Mouse (Mus musculus) stomach, embryonic 15.5 days (tissue): ENCODE data around the gene Knstrn. TPM values are rescaled to one million over a fixed set of nuclear protein-coding genes. Genes with fewer than 3 reads are reported as not detected.

ENCODE experiments used
- ATAC-seq: fragments of 200-750 bp; cut with Nextera tagmentation; 2 replicates; pipeline ENCODE4 v1.8.0; 2017; ENCODE audit warnings: low read depth, moderate number of reproducible peaks, moderate TSS enrichment; ENCODE audit not compliant: insufficient read depth, low FRiP score
- H3K27ac ChIP-seq: fragments of 300-500 bp; sonication (generic); 2 replicates; pipeline ENCODE4 v1.5.1; 2015; ENCODE audit warnings: mild to moderate bottlenecking, inconsistent platforms
- H3K27me3 ChIP-seq: fragments of 300-500 bp; sonication (generic); replicated peaks from 2 replicates; pipeline ENCODE4 v1.6.1; 2015; ENCODE audit warnings: inconsistent platforms
- H3K36me3 ChIP-seq: fragments of 300-500 bp; sonication (generic); 2 replicates; pipeline ENCODE4 v1.6.1; 2015; ENCODE audit warnings: inconsistent platforms
- H3K4me1 ChIP-seq: fragments of 300-500 bp; sonication (generic); 2 replicates; pipeline ENCODE4 v1.6.1; 2015; ENCODE audit warnings: inconsistent platforms
- H3K4me2 ChIP-seq: fragments of 300-500 bp; sonication (generic); 2 replicates; pipeline ENCODE4 v1.6.1; 2015; ENCODE audit warnings: mild to moderate bottlenecking, inconsistent platforms
- H3K4me3 ChIP-seq: fragments of 300-500 bp; sonication (generic); replicated peaks from 2 replicates; pipeline ENCODE4 v1.5.1; 2015; ENCODE audit warnings: inconsistent platforms
- H3K9ac ChIP-seq: fragments of 300-500 bp; sonication (generic); 2 replicates; pipeline ENCODE4 v1.6.1; 2015; ENCODE audit warnings: inconsistent platforms
- H3K9me3 ChIP-seq: fragments of 300-500 bp; sonication (generic); 2 replicates; pipeline ENCODE4 v1.6.1; 2016; ENCODE audit warnings: inconsistent platforms
- WGBS: fragments of 180-500 bp; shearing (Covaris S2); methylation state at CpG from one replicate; pipeline ENCODE4 v1.1.7; 2015; 5-methylcytosine and 5-hydroxymethylcytosine counted together
- polyA plus RNA-seq: library from polyadenylated mRNA; unstranded; fragments of >200 nt; fragmentation: Nextera tagmentation; extraction: Ambion mirVana; gene quantifications from 2 replicates; pipeline ENCODE4 v1.2.1, GENCODE M21; 2015

Knstrn gene
- 88.1 and 91.5 TPM in 2 replicates for polyA plus RNA-seq

DNA sequence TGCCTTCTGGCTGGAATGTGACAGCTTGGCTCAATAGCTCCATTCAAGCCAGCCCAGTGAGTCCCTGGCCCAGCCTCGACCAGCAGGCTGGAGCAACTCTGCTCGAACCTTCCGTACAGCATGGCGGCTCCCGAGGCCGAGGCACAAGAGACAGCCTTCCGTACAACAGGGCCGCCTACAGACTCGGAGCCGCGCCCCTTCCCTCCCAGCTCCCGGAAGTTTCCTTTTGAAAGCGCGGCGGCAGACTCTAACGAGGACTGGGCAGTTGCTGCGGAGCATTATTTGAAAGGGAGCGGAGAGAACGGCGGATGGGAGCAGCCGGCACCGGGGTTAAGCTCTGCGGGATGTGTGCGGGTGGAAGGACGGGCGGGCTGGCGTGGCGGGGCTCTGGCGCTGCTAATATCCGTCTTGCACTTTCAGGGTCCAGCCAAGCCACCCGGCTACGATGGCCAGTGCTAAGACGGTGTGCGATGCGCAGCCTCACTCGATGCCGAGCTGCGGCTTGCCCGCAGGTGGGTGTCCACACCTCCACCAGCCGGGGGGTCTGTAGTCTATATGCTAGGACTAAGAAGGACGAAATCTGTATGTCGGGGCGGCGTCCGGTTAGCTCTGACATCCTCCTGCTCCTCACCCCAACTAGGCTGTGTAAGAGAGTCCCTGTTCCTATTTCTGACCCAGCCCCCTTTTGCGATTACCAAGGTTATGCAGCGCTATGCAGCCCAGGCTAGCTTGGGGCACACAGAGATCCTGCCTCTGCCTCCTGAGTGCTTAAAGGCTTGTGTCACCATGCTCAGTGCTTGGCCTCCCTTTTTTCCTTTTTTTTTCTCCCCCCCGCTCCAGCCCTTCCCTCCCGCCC, at the start of gene Knstrn:
TSS of gene Knstrn (plus strand) at position 23 of the 856 bp plus-strand sequence.
- Histone ChIP-seq H3K9ac (peak within 1 kb of the TSS; percentile 66), H3K9me3 (no peaks in the 10 kb centered on the region), H3K36me3 (peaks cover 14% of the 10 kb centered on the region; the same call in 1 of the 2 replicates), H3K4me3 (peak within 1 kb of the TSS; percentile 78), H3K4me2 (peak within 1 kb of the TSS; percentile 92), H3K27ac (peak within 1 kb of the TSS; percentile 74), H3K27me3 (no peaks in the 10 kb centered on the region), H3K4me1 (peaks cover 10% of the 10 kb centered on the region; the same call in 1 of the 2 replicates)
- under 1% methylated on average over 49 of the region's 49 CpGs for WGBS
- peak; percentile 97 for ATAC-seq

DNA sequence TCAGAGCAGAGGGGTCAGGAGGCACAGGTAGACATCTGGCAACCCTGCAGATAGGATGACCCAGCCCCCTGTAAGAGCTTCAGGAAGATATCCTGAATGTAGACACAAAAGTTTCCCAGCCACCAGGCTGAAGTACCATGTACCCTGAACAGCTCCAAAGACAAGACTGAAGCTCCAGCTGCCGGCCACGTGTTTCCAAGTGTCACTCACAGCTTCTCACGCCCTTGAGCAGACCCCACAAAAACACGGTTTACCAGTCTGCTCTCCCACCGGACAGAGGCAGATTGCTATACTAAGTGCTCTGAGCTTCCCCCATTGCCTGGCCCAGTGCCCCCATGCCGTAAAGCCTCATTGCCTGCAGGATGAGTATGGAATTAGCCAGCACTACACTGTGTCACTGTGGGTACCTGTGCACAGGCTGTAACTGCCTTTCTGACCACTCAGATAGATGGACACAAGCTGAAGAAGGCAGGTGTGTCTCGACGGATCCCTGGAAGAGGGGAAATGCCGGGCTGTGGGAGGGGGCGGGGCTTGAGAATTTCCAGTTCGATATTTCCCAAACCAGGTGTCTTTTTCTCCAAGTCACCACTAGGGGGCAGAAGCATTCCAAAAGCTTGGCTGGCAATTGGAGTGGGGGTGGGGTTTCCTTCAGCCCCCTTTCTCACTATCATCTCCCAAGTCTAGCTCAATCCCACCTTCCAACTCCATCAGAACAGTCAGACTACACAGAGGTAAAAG, 49.5 kb upstream of the Knstrn start:
- H3K4me3 ChIP-seq: no peak overlapping the region
- H3K4me2 ChIP-seq: 0 out of 2 replicates have a peak overlapping the region, but pooled peaks have one; percentile 11
- 23% methylated on average over 11 of the region's 11 CpGs for WGBS
- H3K4me1 ChIP-seq: peaks cover 31% of the 10 kb centered on the region
- H3K27me3 ChIP-seq: no peaks in the 10 kb centered on the region
- H3K36me3 ChIP-seq: no peaks in the 10 kb centered on the region
- ATAC-seq: no peak
- H3K9ac ChIP-seq: no peak overlapping the region
- no peaks in the 10 kb centered on the region for H3K9me3 ChIP-seq
- H3K27ac ChIP-seq: 0 out of 2 replicates have a peak overlapping the region, but pooled peaks have one; percentile 42

DNA sequence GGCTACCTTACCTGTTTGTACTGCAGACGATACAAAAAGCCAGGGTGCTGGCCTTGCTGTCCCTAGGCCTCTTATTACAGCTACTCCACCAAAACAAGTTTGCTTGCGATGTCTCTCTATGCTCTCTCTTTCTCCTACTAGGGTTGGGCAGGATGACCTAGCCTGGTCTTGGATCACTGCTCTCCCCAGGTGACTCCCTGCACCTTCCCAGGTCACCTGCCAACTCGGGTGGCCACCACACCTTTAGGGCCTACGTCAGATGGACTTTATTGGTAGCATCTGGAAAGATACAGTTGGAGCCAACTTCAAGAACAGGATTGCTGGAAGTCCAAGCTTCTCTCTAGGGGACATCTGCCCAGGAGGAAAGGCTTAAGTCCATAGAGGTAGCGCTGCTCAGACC, 48.9 kb upstream of the Knstrn start:
- Histone ChIP-seq H3K9me3 (no peaks in the 10 kb centered on the region), H3K4me2 (no peak overlapping the region), H3K9ac (no peak overlapping the region), H3K36me3 (no peaks in the 10 kb centered on the region), H3K4me3 (no peak overlapping the region), H3K27me3 (no peaks in the 10 kb centered on the region), H3K4me1 (peaks cover 31% of the 10 kb centered on the region), H3K27ac (no peak overlapping the region)
- ATAC-seq: no peak
- 87% methylated on average over 5 of the region's 5 CpGs for WGBS

DNA sequence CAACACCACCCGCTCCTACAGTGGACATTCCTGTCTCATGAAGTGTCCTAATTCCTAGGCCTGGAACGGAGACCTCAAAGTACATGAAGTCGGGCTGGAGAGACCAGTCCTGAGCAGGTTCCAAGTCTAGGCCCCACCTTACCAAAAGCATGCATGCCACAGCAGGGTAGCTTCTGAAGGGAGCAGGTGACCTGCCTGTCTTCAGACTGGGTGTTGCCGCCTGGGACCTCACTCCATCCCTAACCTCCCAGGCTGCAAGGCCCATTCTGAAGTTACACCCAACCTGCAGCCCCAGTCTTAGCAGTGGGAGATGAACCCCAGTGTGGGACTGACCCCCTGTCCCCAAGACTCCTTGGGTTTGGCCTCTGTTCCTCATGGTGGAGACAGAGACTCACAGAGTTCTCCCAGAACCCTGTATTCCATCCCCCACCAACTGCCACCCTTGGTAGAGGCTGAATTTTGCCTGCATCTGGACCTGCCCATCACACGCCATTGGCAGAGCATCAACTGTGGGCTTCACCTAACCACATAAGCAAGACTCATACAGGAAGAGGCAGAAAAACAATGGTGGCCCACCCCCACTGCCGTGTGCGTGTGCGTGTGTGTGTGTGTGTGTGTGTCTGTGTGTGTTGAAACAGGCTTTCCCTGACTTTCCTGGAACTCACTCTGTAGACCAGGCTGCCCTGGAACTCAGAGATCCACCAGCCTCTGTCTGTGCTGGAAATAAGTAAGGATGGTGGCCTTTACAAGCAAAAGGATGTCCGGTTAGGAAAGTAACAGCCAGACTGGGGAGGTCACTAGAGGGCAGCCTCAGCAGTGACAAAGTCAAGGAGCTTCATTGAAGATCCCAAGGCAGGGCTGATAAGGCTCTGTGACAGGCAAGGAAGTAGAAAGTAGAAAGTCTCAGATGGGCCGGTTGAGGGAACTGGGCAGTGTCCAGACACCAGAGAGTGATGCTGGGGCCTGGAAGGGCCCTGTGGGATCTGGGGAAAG, 47.5 kb upstream of the Knstrn start:
- WGBS: 71% methylated on average over 10 of the region's 10 CpGs
- Histone ChIP-seq H3K4me1 (peaks cover 26% of the 10 kb centered on the region), H3K4me2 (no peak overlapping the region), H3K4me3 (no peak overlapping the region), H3K9me3 (no peaks in the 10 kb centered on the region), H3K27ac (no peak overlapping the region), H3K9ac (no peak overlapping the region), H3K27me3 (no peaks in the 10 kb centered on the region), H3K36me3 (no peaks in the 10 kb centered on the region)
- no peak for ATAC-seq

DNA sequence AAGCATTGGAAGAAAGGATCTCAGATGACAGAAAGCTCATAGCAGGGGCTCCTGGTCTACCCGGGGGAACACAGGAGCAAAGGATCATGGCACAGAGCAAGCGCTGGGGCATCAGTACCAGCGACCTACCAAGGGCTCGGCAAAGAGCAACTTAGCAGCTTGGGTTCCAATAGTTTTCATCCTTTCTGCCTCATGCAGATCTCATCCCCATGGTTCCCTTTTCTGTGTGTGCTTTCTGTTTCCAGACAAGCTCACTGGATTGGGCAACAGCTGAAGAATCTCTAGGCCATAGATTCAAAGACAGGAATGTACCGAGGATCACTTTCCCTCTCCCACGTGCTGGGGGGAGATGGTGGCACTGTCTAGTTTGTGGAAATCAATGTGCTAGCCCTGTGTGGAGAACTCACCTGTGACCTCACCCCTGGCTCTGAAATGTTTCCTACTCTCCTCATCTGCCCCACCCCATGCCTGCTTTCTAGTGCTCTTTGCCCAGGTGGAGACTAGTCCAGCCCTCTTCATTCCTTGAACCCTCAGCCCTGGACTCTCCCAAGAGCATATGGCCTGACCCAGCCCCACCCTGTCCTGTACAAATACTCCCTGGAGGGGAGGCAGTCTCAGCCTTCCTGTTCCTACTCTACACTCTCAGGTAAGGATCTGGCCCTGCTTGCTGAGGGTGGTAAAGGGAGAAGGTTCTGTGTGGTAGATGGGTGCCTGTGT, 41.5 kb upstream of the Knstrn start, which contains the start of gene Phgr1:
TSS of gene Phgr1 (plus strand) at position 612 of the 717 bp plus-strand sequence.
- Histone ChIP-seq H3K9me3 (no peaks in the 10 kb centered on the region), H3K27me3 (no peaks in the 10 kb centered on the region), H3K9ac (no peak within 1 kb of the TSS), H3K4me3 (no peak within 1 kb of the TSS), H3K36me3 (no peaks in the 10 kb centered on the region), H3K27ac (no peak within 1 kb of the TSS), H3K4me2 (no peak within 1 kb of the TSS), H3K4me1 (peaks cover 13% of the 10 kb centered on the region; the same call in 1 of the 2 replicates)
- 64% methylated on average over 6 of the region's 6 CpGs for WGBS
- ATAC-seq: peak; percentile 85

DNA sequence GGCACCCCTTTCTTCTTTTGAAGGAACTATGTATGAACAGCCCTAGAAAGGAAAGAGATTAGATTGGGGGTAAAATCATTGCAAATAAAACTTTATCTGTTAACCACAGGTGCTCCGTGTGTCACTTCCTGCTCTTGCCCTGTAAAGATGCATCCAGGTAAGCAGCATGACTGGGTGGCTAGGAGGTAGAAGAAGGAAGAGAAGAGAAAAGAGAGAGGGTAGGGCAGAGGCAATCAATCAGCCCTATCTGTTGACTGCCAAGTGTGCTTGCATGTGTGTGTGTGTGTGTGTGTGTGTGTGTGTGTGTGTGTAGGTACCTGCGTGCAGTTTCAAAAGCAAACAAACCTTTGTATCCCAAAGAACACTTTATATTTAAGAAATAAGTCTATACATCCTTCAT, 39.3 kb upstream of the Knstrn start:
- H3K36me3 ChIP-seq: no peaks in the 10 kb centered on the region
- H3K4me3 ChIP-seq: no peak overlapping the region
- ATAC-seq: no peak
- no peaks in the 10 kb centered on the region for H3K27me3 ChIP-seq
- H3K4me2 ChIP-seq: 0 out of 2 replicates have a peak overlapping the region, but pooled peaks have one; percentile 0
- WGBS: 61% methylated on average over 2 of the region's 2 CpGs
- H3K4me1 ChIP-seq: peaks cover 19% of the 10 kb centered on the region
- no peak overlapping the region for H3K9ac ChIP-seq
- no peak overlapping the region for H3K27ac ChIP-seq
- no peaks in the 10 kb centered on the region for H3K9me3 ChIP-seq

DNA sequence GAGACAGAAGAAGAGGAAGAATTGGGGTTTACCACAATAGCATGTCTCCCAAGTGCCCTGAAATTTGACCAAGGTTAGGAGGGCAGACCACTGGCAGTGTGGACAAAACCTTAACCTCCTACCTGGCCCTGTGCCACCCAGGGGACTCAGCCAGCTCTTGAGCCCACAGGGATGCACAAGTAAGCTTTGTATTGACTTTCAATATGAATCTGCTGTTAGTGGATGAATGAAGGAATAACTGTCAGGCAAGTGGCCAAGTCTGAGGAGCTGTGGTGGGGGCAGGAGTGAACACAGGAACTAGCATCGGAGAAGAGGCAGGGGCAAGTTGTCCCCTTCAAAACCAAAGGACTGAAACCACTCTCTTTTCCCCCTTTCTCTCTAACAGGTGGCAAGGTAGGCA, 38.4 kb upstream of the Knstrn start:
- no peak overlapping the region for H3K4me3 ChIP-seq
- H3K27me3 ChIP-seq: no peaks in the 10 kb centered on the region
- H3K4me1 ChIP-seq: peaks cover 24% of the 10 kb centered on the region
- H3K27ac ChIP-seq: no peak overlapping the region
- ATAC-seq: no peak
- H3K4me2 ChIP-seq: no peak overlapping the region
- H3K9me3 ChIP-seq: no peaks in the 10 kb centered on the region
- 35% methylated on average over 1 of the region's 1 CpGs for WGBS
- no peaks in the 10 kb centered on the region for H3K36me3 ChIP-seq
- no peak overlapping the region for H3K9ac ChIP-seq

DNA sequence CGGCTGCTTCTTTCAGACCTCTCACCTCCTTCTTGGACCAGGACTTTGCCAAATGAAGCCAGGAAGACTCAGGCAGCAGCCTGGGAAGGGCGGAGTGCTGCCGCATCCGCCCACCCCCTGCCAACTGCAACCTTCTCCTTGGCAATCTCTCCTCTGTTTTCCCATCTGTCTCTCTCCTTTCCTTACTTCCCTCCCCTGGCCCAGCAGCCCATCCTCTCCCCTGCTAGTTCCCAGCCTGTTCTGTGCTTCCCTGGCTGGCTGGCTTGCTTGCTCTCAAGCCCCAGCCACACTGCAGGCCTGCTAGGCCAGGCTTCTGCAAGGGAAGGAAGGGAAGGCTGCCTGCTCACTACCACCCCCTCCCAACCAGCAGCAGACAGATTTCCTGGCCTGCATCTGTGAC, 38.0 kb upstream of the Knstrn start:
- H3K4me1 ChIP-seq: peaks cover 24% of the 10 kb centered on the region
- H3K27ac ChIP-seq: no peak overlapping the region
- H3K36me3 ChIP-seq: no peaks in the 10 kb centered on the region
- ATAC-seq: no peak
- WGBS: 45% methylated on average over 3 of the region's 4 CpGs
- no peaks in the 10 kb centered on the region for H3K27me3 ChIP-seq
- no peak overlapping the region for H3K4me3 ChIP-seq
- H3K9me3 ChIP-seq: no peaks in the 10 kb centered on the region
- H3K4me2 ChIP-seq: no peak overlapping the region
- no peak overlapping the region for H3K9ac ChIP-seq

DNA sequence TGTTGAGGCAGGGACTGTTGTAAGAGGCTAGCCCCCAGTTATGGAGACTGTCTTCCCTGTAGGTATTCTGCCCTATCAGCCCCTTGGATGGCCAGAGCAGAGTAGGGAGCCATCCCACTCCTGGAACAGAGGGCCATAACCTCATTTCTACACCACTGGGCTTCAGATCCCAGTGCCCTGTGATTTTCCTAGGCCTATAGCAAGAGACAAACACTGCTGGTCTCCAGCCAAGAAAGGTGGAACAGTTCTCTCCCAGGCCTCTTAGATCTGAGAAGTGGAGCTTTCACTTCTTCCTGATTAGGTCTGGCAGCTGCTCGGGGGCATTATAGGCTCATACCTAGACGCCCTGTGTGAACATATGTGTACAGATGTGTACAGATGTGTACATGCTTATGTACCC, 37.5 kb upstream of the Knstrn start:
- no peak overlapping the region for H3K4me3 ChIP-seq
- no peak for ATAC-seq
- H3K4me1 ChIP-seq: peaks cover 24% of the 10 kb centered on the region
- no peak overlapping the region for H3K9ac ChIP-seq
- H3K4me2 ChIP-seq: no peak overlapping the region
- 71% methylated on average over 2 of the region's 2 CpGs for WGBS
- no peaks in the 10 kb centered on the region for H3K9me3 ChIP-seq
- no peaks in the 10 kb centered on the region for H3K27me3 ChIP-seq
- H3K27ac ChIP-seq: no peak overlapping the region
- H3K36me3 ChIP-seq: no peaks in the 10 kb centered on the region

DNA sequence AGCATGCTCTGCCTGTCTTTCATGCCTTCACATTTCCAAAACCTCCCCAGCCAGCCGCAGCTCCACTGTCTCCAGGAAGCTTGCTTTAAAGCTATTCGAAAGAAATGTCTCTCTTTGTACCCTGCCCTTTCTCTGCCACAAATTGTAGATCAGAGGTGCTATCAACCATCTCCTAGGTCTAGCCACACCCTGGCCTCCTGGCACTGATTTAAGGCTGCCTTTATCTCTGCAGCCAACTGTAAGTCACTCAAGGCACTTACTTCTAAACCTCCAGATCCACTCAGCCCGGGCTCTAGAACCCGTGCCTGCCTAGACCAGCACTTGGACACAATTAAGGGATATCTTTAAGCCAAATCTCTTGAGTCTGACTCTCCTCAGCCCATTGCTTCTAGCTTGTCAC, 35.4 kb upstream of the Knstrn start:
- Histone ChIP-seq H3K9ac (no peak overlapping the region), H3K36me3 (no peaks in the 10 kb centered on the region), H3K27me3 (no peaks in the 10 kb centered on the region), H3K27ac (no peak overlapping the region), H3K4me2 (no peak overlapping the region), H3K4me1 (peaks cover 24% of the 10 kb centered on the region), H3K9me3 (no peaks in the 10 kb centered on the region), H3K4me3 (no peak overlapping the region)
- WGBS: 74% methylated on average over 4 of the region's 4 CpGs
- no peak for ATAC-seq

DNA sequence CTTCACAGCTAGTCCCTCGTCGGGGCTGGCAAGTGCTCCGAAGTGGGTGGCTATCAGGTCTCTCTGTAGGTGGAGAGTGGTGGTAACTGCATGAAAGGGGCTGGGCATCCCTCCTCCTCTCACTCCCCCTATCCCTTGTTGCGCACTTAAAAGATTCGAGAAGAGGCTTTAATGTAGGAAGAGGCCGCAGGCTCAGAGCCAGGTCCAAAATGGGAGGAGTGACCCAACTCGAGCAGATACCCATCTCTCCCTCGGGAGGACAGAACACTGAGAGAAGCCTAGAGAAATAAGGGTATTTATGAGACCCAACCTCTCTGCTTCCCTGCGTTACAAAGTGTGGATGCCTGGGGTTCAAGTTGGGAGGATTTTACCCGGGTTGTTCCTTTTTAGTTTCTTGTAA, 34.7 kb upstream of the Knstrn start:
- no peaks in the 10 kb centered on the region for H3K36me3 ChIP-seq
- H3K27me3 ChIP-seq: no peaks in the 10 kb centered on the region
- H3K9me3 ChIP-seq: no peaks in the 10 kb centered on the region
- H3K4me2 ChIP-seq: peak overlapping the region; percentile 72
- H3K4me1 ChIP-seq: peaks cover 24% of the 10 kb centered on the region
- no peak for ATAC-seq
- peak overlapping the region; percentile 35 for H3K4me3 ChIP-seq
- H3K27ac ChIP-seq: no peak overlapping the region
- no peak overlapping the region for H3K9ac ChIP-seq
- WGBS: 10% methylated on average over 10 of the region's 10 CpGs
